Mouse (Mus musculus) liver, postnatal 0 days (tissue): ENCODE measurements around the gene Tmsb4x.

Experiments used
- CTCF ChIP-seq: sonication (generic); IDR thresholded peaks from 2 replicates; pipeline ENCODE4 v1.5.1; 2016; ENCODE audit warnings: antibody characterized with exemption, low read depth
- EP300 ChIP-seq: IDR thresholded peaks from 2 replicates; pipeline ENCODE4 v1.6.1; 2016; ENCODE audit warnings: antibody characterized with exemption, low read depth, mild to moderate bottlenecking

DNA sequence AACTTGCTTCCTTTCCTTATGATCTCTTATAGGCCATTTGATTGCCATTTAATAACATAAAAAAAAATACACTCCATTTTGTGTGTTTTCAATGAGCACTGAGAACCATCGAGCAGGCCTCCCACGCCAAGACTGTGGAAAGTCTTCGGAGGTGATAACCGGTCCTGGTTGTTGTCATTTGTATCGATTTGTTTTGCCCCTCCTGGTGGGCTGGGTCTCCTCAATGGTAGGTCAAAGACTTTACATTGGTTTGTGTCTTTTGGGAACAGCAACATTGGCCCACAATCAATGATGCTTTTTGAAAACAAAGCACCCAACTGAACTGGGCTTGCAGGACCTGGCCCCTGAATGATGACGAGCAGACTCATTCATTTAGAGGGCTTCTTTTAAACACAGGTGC, 18.6 kb upstream of the Tmsb4x start:
- no peak for TF ChIP-seq CTCF
- TF ChIP-seq EP300, result no peak
